Mouse (Mus musculus): ENCODE measurements around the gene Serac1. TPM values are rescaled to one million over a fixed set of nuclear protein-coding genes. Genes with fewer than 3 reads are reported as not detected.

Serac1 gene
- total and polyA plus RNA-seq, 3 experiments, result 4.1 to 5.9 TPM; not detected in 1

- TF ChIP-seq RAD21 (IDR thresholded peaks at IDR 0.05; ENCODE audit: low read depth, low read length), result no peak
- no peak for TF ChIP-seq ZNF384 (IDR thresholded peaks at IDR 0.05; ENCODE audit: low read depth, low read length)
- peak; percentile 49; the same call in 1 of the 2 replicates for TF ChIP-seq POLR2AphosphoS2 (IDR thresholded peaks at IDR 0.05; ENCODE audit: low read length)
These were observed 26.9 kb upstream of the Serac1 start, which contains the start of gene Tulp4 (continued) for GRCm38 (mm10) chr17:6106361-6107014.

DNA sequence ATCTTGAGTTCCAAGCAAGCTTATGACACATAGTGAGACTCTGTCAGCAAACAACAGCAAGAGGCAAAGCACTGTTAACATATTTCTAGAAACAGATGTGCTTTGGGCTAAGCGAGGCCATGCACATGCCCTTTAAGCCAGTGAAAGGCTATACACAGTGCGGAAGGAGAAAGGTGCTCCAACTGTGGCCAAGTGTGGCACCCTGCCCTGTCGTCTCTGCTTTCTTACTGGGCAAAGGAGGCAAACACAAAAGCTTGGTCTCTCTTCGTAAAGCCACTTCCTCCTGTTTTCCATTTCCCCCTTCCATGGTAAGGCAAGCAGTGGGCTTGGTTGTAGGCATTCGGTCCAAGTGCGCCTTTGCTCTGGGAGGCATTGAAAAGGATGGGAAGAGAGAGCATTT is 24.0 kb upstream of the Serac1 start:
- Histone ChIP-seq H3K36me3 (ENCODE audit: control insufficient read depth in 1 of 2, insufficient read depth in 2 of 2, low read length in 2 of 2) (peaks cover 0 to 5% of the 10 kb centered on the region in 2 experiments; a peak in 2 of 4 replicates), H3K4me3 (ENCODE audit: control insufficient read depth in 1 of 2, insufficient read depth in 1 of 2, low read depth in 2 of 2, low read length in 2 of 2) (no peak overlapping the region), H3K9me3 (replicated peaks; ENCODE audit: insufficient read depth, low read length) (no peaks in the 10 kb centered on the region), H3K79me2 (ENCODE audit: control insufficient read depth, insufficient read depth, low read length, poor library complexity) (peaks cover 6% of the 10 kb centered on the region; the same call in 1 of the 2 replicates), H3K4me1 (ENCODE audit: control insufficient read depth in 1 of 2, insufficient read depth in 2 of 2, low read length in 2 of 2) (peaks cover 2 to 3% of the 10 kb centered on the region in 2 experiments; a peak in 3 of 4 replicates), H3K27me3 (ENCODE audit: control insufficient read depth in 1 of 2, insufficient read depth in 2 of 2, low read length in 2 of 2) (no peaks in the 10 kb centered on the region), H3K27ac (ENCODE audit: control insufficient read depth, low read depth, low read length) (no peak overlapping the region), H3K9ac (ENCODE audit: control insufficient read depth, low read depth, low read length, poor library complexity, severe bottlenecking) (no peak overlapping the region)
- TF ChIP-seq ETS1 (IDR thresholded peaks at IDR 0.05; ENCODE audit: low read depth, low read length) (no peak), KAT2A (conservative IDR thresholded peaks at IDR 0.05; ENCODE audit: low read depth, low read length) (no peak), UBTF (IDR thresholded peaks at IDR 0.05; ENCODE audit: borderline replicate concordance, insufficient read depth, low read depth, low read length) (no peak), SMC3 (IDR thresholded peaks at IDR 0.05; ENCODE audit: low read depth, low read length) (no peak)
- DNase-seq (ENCODE audit: low read depth, low spot score), result no peak

DNA sequence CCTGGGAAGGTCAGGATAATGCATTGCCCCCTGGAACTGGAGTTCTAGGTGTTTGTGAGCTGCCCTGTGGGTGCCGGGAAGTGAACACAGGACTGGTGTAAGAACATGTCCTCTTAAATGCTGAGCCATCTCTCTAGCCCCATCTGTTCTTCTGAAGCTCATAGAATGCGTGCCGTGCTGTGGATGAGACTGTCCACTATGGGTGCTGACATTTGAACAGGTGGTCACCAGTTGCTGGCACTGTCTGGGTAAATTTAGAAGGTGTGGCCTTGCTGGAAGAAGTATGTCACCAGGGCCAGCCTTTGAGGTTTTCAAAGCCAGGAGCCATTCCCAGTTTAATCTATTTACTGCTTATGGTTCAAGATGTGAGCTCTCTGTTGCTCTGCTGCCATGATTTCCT is 22.7 kb upstream of the Serac1 start:
- Histone ChIP-seq H3K4me3 (ENCODE audit: control insufficient read depth in 1 of 2, insufficient read depth in 1 of 2, low read depth in 2 of 2, low read length in 2 of 2) (no peak overlapping the region), H3K27ac (ENCODE audit: control insufficient read depth, low read depth, low read length) (no peak overlapping the region)

More for the DNA sequence above, 22.7 kb upstream of the Serac1 start:
- Histone ChIP-seq H3K4me1 (ENCODE audit: control insufficient read depth in 1 of 2, insufficient read depth in 2 of 2, low read length in 2 of 2) (peaks cover 2 to 3% of the 10 kb centered on the region in 2 experiments; a peak in 3 of 4 replicates), H3K27me3 (ENCODE audit: control insufficient read depth in 1 of 2, insufficient read depth in 2 of 2, low read length in 2 of 2) (no peaks in the 10 kb centered on the region), H3K79me2 (ENCODE audit: control insufficient read depth, insufficient read depth, low read length, poor library complexity) (peaks cover 6% of the 10 kb centered on the region; the same call in 1 of the 2 replicates), H3K36me3 (ENCODE audit: control insufficient read depth in 1 of 2, insufficient read depth in 2 of 2, low read length in 2 of 2) (peaks cover 0 to 5% of the 10 kb centered on the region in 2 experiments; a peak in 2 of 4 replicates), H3K9me3 (replicated peaks; ENCODE audit: insufficient read depth, low read length) (no peaks in the 10 kb centered on the region), H3K9ac (ENCODE audit: control insufficient read depth, low read depth, low read length, poor library complexity, severe bottlenecking) (no peak overlapping the region)
- no peak for DNase-seq (ENCODE audit: low read depth, low spot score)
- TF ChIP-seq HCFC1 (IDR thresholded peaks at IDR 0.05; ENCODE audit: low read depth, low read length) (no peak), MYB (IDR thresholded peaks at IDR 0.05; ENCODE audit: low read depth, low read length) (no peak), MYC (IDR thresholded peaks at IDR 0.05; ENCODE audit: low read depth, low read length) (no peak), ZNF384 (IDR thresholded peaks at IDR 0.05; ENCODE audit: low read depth, low read length) (no peak), UBTF (IDR thresholded peaks at IDR 0.05; ENCODE audit: borderline replicate concordance, insufficient read depth, low read depth, low read length) (no peak), POLR2AphosphoS5 (IDR thresholded peaks at IDR 0.05; ENCODE audit: borderline replicate concordance, low read depth, low read length) (no peak), MAZ (IDR thresholded peaks at IDR 0.05; ENCODE audit: low read depth, low read length) (no peak), CHD1 (IDR thresholded peaks at IDR 0.05; ENCODE audit: low read depth, low read length) (no peak), NRF1 (IDR thresholded peaks at IDR 0.05; ENCODE audit: insufficient read depth, low read depth, low read length, poor library complexity, severe bottlenecking) (no peak), BHLHE40 (IDR thresholded peaks at IDR 0.05; ENCODE audit: borderline replicate concordance, low read depth, low read length) (no peak), MXI1 (IDR thresholded peaks at IDR 0.05; ENCODE audit: low read depth, low read length) (no peak), RAD21 (IDR thresholded peaks at IDR 0.05; ENCODE audit: low read depth, low read length) (no peak), ZMIZ1 (IDR thresholded peaks at IDR 0.05; ENCODE audit: low read depth, low read length) (no peak), ZC3H11A (IDR thresholded peaks at IDR 0.05; ENCODE audit: low read depth, low read length) (no peak), MAFK (IDR thresholded peaks at IDR 0.05; ENCODE audit: borderline replicate concordance, low read depth, low read length) (no peak), POLR2A (IDR thresholded peaks at IDR 0.05; ENCODE audit: control insufficient read depth in 1 of 2, insufficient read depth in 1 of 2, low read depth in 1 of 2, low read length in 2 of 2, poor library complexity in 1 of 2) (no peak), CHD2 (IDR thresholded peaks at IDR 0.05; ENCODE audit: low read length) (no peak)

All from MEL (cell line).